ENCODE assay signal across 9 mouse cellular contexts in genomic region chr1:186655096-186655495, GRCm38 (mm10). TPM values are rescaled to one million over a fixed set of nuclear protein-coding genes. Genes with fewer than 3 reads are reported as not detected.
DNase-seq lines count a peak whose midpoint lies in the region; ATAC-seq and TF ChIP-seq lines count a peak whose summit lies in the region.
"Had no signal": no experiment of that assay in that cellular context is flagged by ENCODE, and none has a peak within 500 bp of the region (broad histone marks: within the 10 kb centered on the region; RNA-seq: fewer than 3 reads in every experiment).

No protein-coding gene starts in this region.

- H3K27ac ChIP-seq in hindbrain, embryonic 13.5 days = no peak overlapping the region
- no peak overlapping the region for H3K27ac ChIP-seq in hindbrain, embryonic 11.5 days (ENCODE audit: low read depth, low read length)
- H3K27ac ChIP-seq in hindbrain, postnatal 0 days = peak overlapping the region; percentile 61; the same call in 1 of the 2 replicates
- H3K27ac ChIP-seq in midbrain, embryonic 16.5 days (ENCODE audit: low read length) = no peak overlapping the region
- H3K27ac ChIP-seq: limb, embryonic 15.5 days had no signal

- H3K9ac ChIP-seq in hindbrain, embryonic 13.5 days = no peak overlapping the region
- H3K9ac ChIP-seq in hindbrain, embryonic 11.5 days (ENCODE audit: low read depth, low read length) = no peak overlapping the region
- H3K9ac ChIP-seq in hindbrain, postnatal 0 days (replicated peaks; ENCODE audit: low read length) = no peak overlapping the region
- H3K9ac ChIP-seq in midbrain, embryonic 16.5 days (ENCODE audit: low read depth, low read length) = no peak overlapping the region
- H3K9ac ChIP-seq: limb, embryonic 15.5 days had no signal

- no peak overlapping the region for H3K4me3 ChIP-seq in hindbrain, embryonic 13.5 days
- no peak overlapping the region for H3K4me3 ChIP-seq in hindbrain, embryonic 11.5 days (ENCODE audit: low read depth, low read length)
- H3K4me3 ChIP-seq in hindbrain, postnatal 0 days (ENCODE audit: low read length) = no peak overlapping the region
- no peak overlapping the region for H3K4me3 ChIP-seq in midbrain, embryonic 16.5 days (ENCODE audit: low read depth, low read length)
- H3K4me3 ChIP-seq: limb, embryonic 15.5 days had no signal

- H3K4me2 ChIP-seq in hindbrain, embryonic 13.5 days = no peak overlapping the region
- no peak overlapping the region for H3K4me2 ChIP-seq in hindbrain, embryonic 11.5 days (replicated peaks; ENCODE audit: low read depth, low read length)
- no peak overlapping the region for H3K4me2 ChIP-seq in hindbrain, postnatal 0 days (ENCODE audit: low read depth, low read length)
- no peak overlapping the region for H3K4me2 ChIP-seq in midbrain, embryonic 16.5 days (ENCODE audit: low read length)
- H3K4me2 ChIP-seq: limb, embryonic 15.5 days had no signal

- H3K9me3 ChIP-seq in hindbrain, embryonic 13.5 days = no peaks in the 10 kb centered on the region
- H3K9me3 ChIP-seq in hindbrain, embryonic 11.5 days (ENCODE audit: control insufficient read depth, low read length) = no peaks in the 10 kb centered on the region
- no peaks in the 10 kb centered on the region for H3K9me3 ChIP-seq in hindbrain, postnatal 0 days (ENCODE audit: low read length)
- H3K9me3 ChIP-seq in midbrain, embryonic 16.5 days (replicated peaks; ENCODE audit: control insufficient read depth, low read length, poor library complexity, severe bottlenecking) = no peaks in the 10 kb centered on the region
- H3K9me3 ChIP-seq: limb, embryonic 15.5 days had no signal

- no peak for DNase-seq in hindbrain, embryonic 11.5 days (ENCODE audit: low spot score)
- DNase-seq in cerebellum, adult 9-11 months = peak; percentile 7
- DNase-seq in hindbrain, postnatal 0 days (ENCODE audit: low spot score) = peak; percentile 84
- no peak for DNase-seq in kidney, adult 11 months
- DNase-seq in T-cell, adult 2 months (ENCODE audit: low spot score) = no peak
- DNase-seq in ovary, adult 18-20 months (ENCODE audit: low spot score) = no peak

- H3K27me3 ChIP-seq in hindbrain, embryonic 13.5 days = no peaks in the 10 kb centered on the region
- H3K27me3 ChIP-seq in hindbrain, embryonic 11.5 days (ENCODE audit: control insufficient read depth, insufficient read depth, low read length) = no peaks in the 10 kb centered on the region
- H3K27me3 ChIP-seq in hindbrain, postnatal 0 days (ENCODE audit: insufficient read depth, low read length) = no peaks in the 10 kb centered on the region
- H3K27me3 ChIP-seq in midbrain, embryonic 16.5 days (ENCODE audit: control insufficient read depth, insufficient read depth, low read depth, low read length) = no peaks in the 10 kb centered on the region
- H3K27me3 ChIP-seq: limb, embryonic 15.5 days had no signal

- no peaks in the 10 kb centered on the region for H3K36me3 ChIP-seq in hindbrain, embryonic 13.5 days
- no peaks in the 10 kb centered on the region for H3K36me3 ChIP-seq in hindbrain, embryonic 11.5 days (ENCODE audit: control insufficient read depth, insufficient read depth, low read length)
- H3K36me3 ChIP-seq in hindbrain, postnatal 0 days (ENCODE audit: insufficient read depth, low read length) = no peaks in the 10 kb centered on the region
- H3K36me3 ChIP-seq in midbrain, embryonic 16.5 days (ENCODE audit: control insufficient read depth, insufficient read depth, low read length) = no peaks in the 10 kb centered on the region
- H3K36me3 ChIP-seq: limb, embryonic 15.5 days had no signal

- no peaks in the 10 kb centered on the region for H3K4me1 ChIP-seq in hindbrain, embryonic 13.5 days (replicated peaks)
- no peaks in the 10 kb centered on the region for H3K4me1 ChIP-seq in hindbrain, embryonic 11.5 days (replicated peaks; ENCODE audit: control insufficient read depth, insufficient read depth, low read length)
- H3K4me1 ChIP-seq in hindbrain, postnatal 0 days (ENCODE audit: insufficient read depth, low read length) = no peaks in the 10 kb centered on the region; the same call in 1 of the 2 replicates
- no peaks in the 10 kb centered on the region for H3K4me1 ChIP-seq in midbrain, embryonic 16.5 days (ENCODE audit: control insufficient read depth, insufficient read depth, low read length)

- 38% methylated on average over 4 of the region's 4 CpGs for WGBS in hindbrain, embryonic 13.5 days
- 55% methylated on average over 4 of the region's 4 CpGs for WGBS in hindbrain, embryonic 11.5 days
- WGBS in hindbrain, postnatal 0 days = 21% methylated on average over 4 of the region's 4 CpGs
- 35% methylated on average over 4 of the region's 4 CpGs for WGBS in midbrain, embryonic 16.5 days

- peak; percentile 57 for TF ChIP-seq CTCF in hindbrain, postnatal 0 days (IDR thresholded peaks at IDR 0.05; ENCODE audit: low read depth)

- peak; percentile 83 for ATAC-seq in hindbrain, embryonic 13.5 days (ENCODE audit: low FRiP score)
- ATAC-seq in hindbrain, embryonic 11.5 days (ENCODE audit: low FRiP score) = no peak
- ATAC-seq in hindbrain, postnatal 0 days = peak; percentile 93
- peak; percentile 76 for ATAC-seq in midbrain, embryonic 16.5 days

RNA-seq across cellular contexts. Expression of gene Tgfb2, which starts 50.7 kb away (rescaled TPM):
- polyA plus RNA-seq in hindbrain, embryonic 13.5 days (2015; fragmentation: Nextera tagmentation; extraction: Ambion mirVana) = 20.6 and 23.1 TPM in 2 replicates
- 23.9 and 24.7 TPM in 2 replicates for polyA plus RNA-seq in hindbrain, embryonic 11.5 days (2014; fragmentation: Nextera tagmentation; extraction: Ambion mirVana)
- 12.2 and 13.1 TPM in 2 replicates for total RNA-seq in hindbrain, postnatal 0 days (2014; rRNA removed)
- 30.6 TPM in 2 replicates for polyA plus RNA-seq in hindbrain, postnatal 0 days (2015; fragmentation: Nextera tagmentation; extraction: Ambion mirVana)
- 14.8 and 20.1 TPM in 2 replicates for polyA plus RNA-seq in midbrain, embryonic 16.5 days (2015; fragmentation: Nextera tagmentation; extraction: Ambion mirVana)

Comparison
In these comparisons a context has a peak if more than half of its experiments do, and no peak if none do; other contexts are left out.
1. DNase-seq: peak in cerebellum, adult 9-11 months (single experiment) and hindbrain, postnatal 0 days (single experiment); none in hindbrain, embryonic 11.5 days (single experiment), kidney, adult 11 months (single experiment), T-cell, adult 2 months (single experiment) and ovary, adult 18-20 months (single experiment).